Comparison of ENCODE assay signal across 8 mouse cellular contexts in the genomic region with DNA sequence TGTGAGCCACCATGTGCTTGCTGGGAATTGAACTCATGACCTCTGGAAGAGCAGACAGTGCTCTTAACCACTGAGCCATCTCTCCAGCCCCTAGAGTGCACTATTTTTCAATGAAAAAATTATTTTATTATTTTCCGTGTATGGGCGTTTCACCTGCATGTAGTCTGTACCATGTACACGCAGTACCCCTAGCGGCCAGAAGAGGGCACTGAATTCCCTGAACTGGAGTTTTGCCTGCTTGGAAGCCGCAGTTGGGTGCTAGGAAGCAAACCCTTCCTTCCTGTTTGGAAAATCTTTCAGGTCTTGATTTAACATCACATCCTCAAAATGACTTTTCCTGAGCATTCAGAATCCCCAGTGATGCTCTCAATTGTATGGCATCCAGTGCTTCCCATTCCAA. TPM values are rescaled to one million over a fixed set of nuclear protein-coding genes. Genes with fewer than 3 reads are reported as not detected.
DNase-seq lines count a peak whose midpoint lies in the region; ATAC-seq lines count a peak whose summit lies in the region.

No protein-coding gene starts in this region.

- H3K4me3 ChIP-seq in midbrain, embryonic 10.5 days, result no peak overlapping the region
- no peak overlapping the region for H3K4me3 ChIP-seq in midbrain, embryonic 16.5 days (ENCODE audit: low read depth, low read length)

- no peaks in the 10 kb centered on the region for H3K9me3 ChIP-seq in midbrain, embryonic 10.5 days (replicated peaks)
- H3K9me3 ChIP-seq in midbrain, embryonic 16.5 days (replicated peaks; ENCODE audit: control insufficient read depth, low read length, poor library complexity, severe bottlenecking), result no peaks in the 10 kb centered on the region

- H3K4me1 ChIP-seq in midbrain, embryonic 10.5 days, result no peaks in the 10 kb centered on the region
- H3K4me1 ChIP-seq in midbrain, embryonic 16.5 days (ENCODE audit: control insufficient read depth, insufficient read depth, low read length), result no peaks in the 10 kb centered on the region

- no peak for ATAC-seq in midbrain, embryonic 16.5 days

- WGBS in midbrain, embryonic 10.5 days, result 22% methylated on average over 5 of the region's 5 CpGs
- 18% methylated on average over 5 of the region's 5 CpGs for WGBS in midbrain, embryonic 16.5 days

- no peak overlapping the region for H3K4me2 ChIP-seq in midbrain, embryonic 16.5 days (ENCODE audit: low read length)

- no peak overlapping the region for H3K27ac ChIP-seq in midbrain, embryonic 10.5 days (replicated peaks)
- H3K27ac ChIP-seq in midbrain, embryonic 16.5 days (ENCODE audit: low read length), result no peak overlapping the region

- no peak overlapping the region for H3K9ac ChIP-seq in midbrain, embryonic 16.5 days (ENCODE audit: low read depth, low read length)

- peaks cover 6% of the 10 kb centered on the region for H3K36me3 ChIP-seq in midbrain, embryonic 10.5 days
- H3K36me3 ChIP-seq in midbrain, embryonic 16.5 days (ENCODE audit: control insufficient read depth, insufficient read depth, low read length), result no peaks in the 10 kb centered on the region

- no peaks in the 10 kb centered on the region for H3K27me3 ChIP-seq in midbrain, embryonic 10.5 days (ENCODE audit: low read depth, poor library complexity, severe bottlenecking)
- no peaks in the 10 kb centered on the region for H3K27me3 ChIP-seq in midbrain, embryonic 16.5 days (ENCODE audit: control insufficient read depth, insufficient read depth, low read depth, low read length)

- DNase-seq in adrenal gland, adult (ENCODE audit: inconsistent age in 2 of 2, low spot score in 1 of 2), result peak; percentile 48 to 81
- no peak for DNase-seq in adrenal gland, postnatal 4 days (ENCODE audit: low spot score in 2 of 2)
- DNase-seq in midbrain, embryonic 10.5 days (ENCODE audit: low spot score), result peak; percentile 58
- DNase-seq in c-Kit-positive CD71-positive TER-119-positive erythroid progenitor cells, embryonic 14.5 days (ENCODE audit: low spot score), result peak; percentile 64
- DNase-seq in heart, postnatal 36 days, result peak; percentile 53 to 73
- DNase-seq in mesoderm, embryonic 11.5 days (ENCODE audit: low read depth, low spot score), result peak; percentile 68
- peak; percentile 31 to 73 for DNase-seq in thymus, postnatal 10 days (ENCODE audit: low spot score in 2 of 2)

- intact Hi-C loops in heart, postnatal 36 days (cut with DNase I), result loop anchor here (2.0 kb wide), 1 partner anchor 130 kb away; no protein-coding TSS in a partner anchor

RNA-seq across cellular contexts. Expression of a gene that starts 10.9 kb away (rescaled TPM):
- total RNA-seq in adrenal gland, postnatal 4 days (2021), result 100 to 1,000 TPM; 126 to 146 TPM
- 82.9 and 95.7 TPM in 2 replicates for polyA plus RNA-seq in midbrain, embryonic 10.5 days (2016; fragmentation: Nextera tagmentation; extraction: Ambion mirVana)
- polyA plus RNA-seq in midbrain, embryonic 16.5 days (2015; fragmentation: Nextera tagmentation; extraction: Ambion mirVana), result 28.5 and 32.9 TPM in 2 replicates
- 10 to 100 TPM; 83.7 to 85.7 TPM for total RNA-seq in heart, postnatal 36 days (2021)

RNA-seq across cellular contexts. Expression of a gene that starts 47.3 kb away (rescaled TPM):
- total RNA-seq in adrenal gland, postnatal 4 days (2021), result 10 to 100 TPM; 19.1 to 21.0 TPM
- polyA plus RNA-seq in midbrain, embryonic 10.5 days (2016; fragmentation: Nextera tagmentation; extraction: Ambion mirVana), result 4.3 and 4.9 TPM in 2 replicates
- polyA plus RNA-seq in midbrain, embryonic 16.5 days (2015; fragmentation: Nextera tagmentation; extraction: Ambion mirVana), result 7.7 and 8.2 TPM in 2 replicates
- 10 to 100 TPM; 11.0 to 15.3 TPM for total RNA-seq in heart, postnatal 36 days (2021)

Comparison
In these comparisons a context has a peak if more than half of its experiments do, and no peak if none do; other contexts are left out.
1. DNase-seq: peak in adrenal gland, adult (2 of 2), midbrain, embryonic 10.5 days (single experiment), c-Kit-positive CD71-positive TER-119-positive erythroid progenitor cells, embryonic 14.5 days (single experiment), heart, postnatal 36 days (2 of 2), mesoderm, embryonic 11.5 days (single experiment) and thymus, postnatal 10 days (2 of 2); none in adrenal gland, postnatal 4 days (0 of 2).